Comparison of ENCODE assay signal across 24 mouse cellular contexts in genomic region chr2:19319284-19319683, GRCm38 (mm10).
"Had no signal": no experiment of that assay in that cellular context is flagged by ENCODE, and none has a peak within 500 bp of the region (broad histone marks: within the 10 kb centered on the region; RNA-seq: fewer than 3 reads in every experiment).

No protein-coding gene starts in this region.

- H3K27me3 ChIP-seq: liver, embryonic 13.5 days; liver, embryonic 15.5 days; lung, embryonic 15.5 days; midbrain, embryonic 12.5 days; neural tube, embryonic 13.5 days; neural tube, embryonic 15.5 days; stomach, embryonic 15.5 days had no signal

- H3K4me3 ChIP-seq: liver, embryonic 13.5 days; liver, embryonic 15.5 days; lung, embryonic 15.5 days; megakaryocyte, embryonic 14.5 days; midbrain, embryonic 10.5 days; midbrain, embryonic 12.5 days; myocyte; neural tube, embryonic 13.5 days; neural tube, embryonic 15.5 days; stomach, embryonic 15.5 days had no signal

- H3K4me1 ChIP-seq: liver, embryonic 15.5 days; lung, embryonic 15.5 days; midbrain, embryonic 10.5 days; midbrain, embryonic 12.5 days; neural tube, embryonic 13.5 days; neural tube, embryonic 15.5 days; stomach, embryonic 15.5 days had no signal

- H3K27ac ChIP-seq: liver, embryonic 13.5 days; liver, embryonic 15.5 days; lung, embryonic 15.5 days; midbrain, embryonic 10.5 days; midbrain, embryonic 12.5 days; neural tube, embryonic 13.5 days; neural tube, embryonic 15.5 days; stomach, embryonic 15.5 days; stomach, postnatal 0 days had no signal

- ATAC-seq: liver, postnatal 0 days; lung, postnatal 0 days; midbrain, embryonic 16.5 days had no signal

- H3K36me3 ChIP-seq: liver, embryonic 13.5 days; liver, embryonic 15.5 days; lung, embryonic 15.5 days; midbrain, embryonic 10.5 days; midbrain, embryonic 12.5 days; neural tube, embryonic 13.5 days; neural tube, embryonic 15.5 days; stomach, embryonic 15.5 days had no signal

- DNase-seq: liver, embryonic 13.5 days; liver, postnatal 0 days; lung, adult 2 months; lung, postnatal 4 days; midbrain, embryonic 14.5 days; retina, postnatal 1 day; right cerebral cortex, adult 18-20 months; right cerebral cortex, postnatal 25 days; right cerebral cortex, postnatal 4 days; spleen, adult 18-20 months; thymus, postnatal 14 days; thymus, postnatal 36 days had no signal
